Mouse (Mus musculus): ENCODE measurements around the gene Olfr1061. TPM values are rescaled to one million over a fixed set of nuclear protein-coding genes. Genes with fewer than 3 reads are reported as not detected.
"Not testable (repeated sequence)": the region's sequence is repeated elsewhere in the genome, so short reads cannot be mapped to it uniquely, and the experiment has no call there.

Gene Olfr1061
- polyA plus RNA-seq (2015; fragmentation: Nextera tagmentation; extraction: Ambion mirVana) = not detected in 2 replicates

GRCm38 (mm10) chr2:86413950-86414349 is at the start of gene Olfr1061:
Gene Olfr1061, minus strand, starts transcription at chr2:86414050.
- 51% methylated on average over 1 of the region's 1 CpGs for WGBS
- ATAC-seq (ENCODE audit: extremely low read depth, insufficient number of reproducible peaks, low FRiP score, low TSS enrichment) = no peak
- H3K4me3 ChIP-seq = no peak within 1 kb of the TSS

GRCm38 (mm10) chr2:86460434-86460833 is 46.6 kb upstream of the Olfr1061 start:
- Histone ChIP-seq H3K36me3 (no peaks in the 10 kb centered on the region), H3K27me3 (replicated peaks) (no peaks in the 10 kb centered on the region), H3K4me3 (no peak overlapping the region), H3K9me3 (no peaks in the 10 kb centered on the region), H3K4me2 (no peak overlapping the region), H3K4me1 (no peaks in the 10 kb centered on the region), H3K27ac (replicated peaks) (no peak overlapping the region), H3K9ac (no peak overlapping the region)
- WGBS = 67% methylated on average over 1 of the region's 1 CpGs
- ATAC-seq (ENCODE audit: extremely low read depth, insufficient number of reproducible peaks, low FRiP score, low TSS enrichment) = no peak

More at GRCm38 (mm10) chr2:86413950-86414349, at the start of gene Olfr1061:
- Histone ChIP-seq H3K36me3 (no peaks in the 10 kb centered on the region), H3K9me3 (no peaks in the 10 kb centered on the region), H3K9ac (no peak within 1 kb of the TSS), H3K4me1 (no peaks in the 10 kb centered on the region), H3K27me3 (replicated peaks) (no peaks in the 10 kb centered on the region), H3K4me2 (no peak within 1 kb of the TSS), H3K27ac (replicated peaks) (no peak within 1 kb of the TSS)

- H3K9me3 ChIP-seq = no peaks in the 10 kb centered on the region
- H3K27me3 ChIP-seq (replicated peaks) = no peaks in the 10 kb centered on the region
- H3K4me3 ChIP-seq = no peak within 1 kb of the TSS
- 73% methylated on average over 1 of the region's 1 CpGs for WGBS
- ATAC-seq (ENCODE audit: extremely low read depth, insufficient number of reproducible peaks, low FRiP score, low TSS enrichment) = no peak
- no peaks in the 10 kb centered on the region for H3K36me3 ChIP-seq
- H3K4me1 ChIP-seq = no peaks in the 10 kb centered on the region
- no peak within 1 kb of the TSS for H3K27ac ChIP-seq (replicated peaks)
- H3K9ac ChIP-seq = no peak within 1 kb of the TSS
- H3K4me2 ChIP-seq = no peak within 1 kb of the TSS
Measured at GRCm38 (mm10) chr2:86456169-86456568, 42.3 kb upstream of the Olfr1061 start, which contains the start of gene Olfr1066. Gene Olfr1066, minus strand, starts transcription at chr2:86456269.

GRCm38 (mm10) chr2:86450491-86450890 is 36.6 kb upstream of the Olfr1061 start, which contains the start of gene Olfr1065:
Gene Olfr1065, minus strand, starts transcription at chr2:86450591.
- H3K4me2 ChIP-seq; H3K9ac ChIP-seq; H3K27me3 ChIP-seq (replicated peaks); H3K27ac ChIP-seq (replicated peaks); H3K9me3 ChIP-seq; H3K4me1 ChIP-seq; H3K36me3 ChIP-seq; H3K4me3 ChIP-seq; ATAC-seq (ENCODE audit: extremely low read depth, insufficient number of reproducible peaks, low FRiP score, low TSS enrichment): not testable (repeated sequence)
- WGBS = 55% methylated on average over 1 of the region's 1 CpGs

- not testable (repeated sequence) for H3K27me3 ChIP-seq (replicated peaks); H3K9me3 ChIP-seq; ATAC-seq (ENCODE audit: extremely low read depth, insufficient number of reproducible peaks, low FRiP score, low TSS enrichment); H3K4me1 ChIP-seq; H3K36me3 ChIP-seq; H3K4me3 ChIP-seq; H3K9ac ChIP-seq; H3K4me2 ChIP-seq; H3K27ac ChIP-seq (replicated peaks)
- WGBS = 69% methylated on average over 1 of the region's 1 CpGs
Measured at GRCm38 (mm10) chr2:86442101-86442500, 28.3 kb upstream of the Olfr1061 start.

GRCm38 (mm10) chr2:86428511-86428910 is 14.7 kb upstream of the Olfr1061 start:
- H3K4me3 ChIP-seq; H3K4me1 ChIP-seq; H3K27me3 ChIP-seq (replicated peaks); H3K36me3 ChIP-seq; H3K27ac ChIP-seq (replicated peaks); H3K9ac ChIP-seq; ATAC-seq (ENCODE audit: extremely low read depth, insufficient number of reproducible peaks, low FRiP score, low TSS enrichment); H3K9me3 ChIP-seq; H3K4me2 ChIP-seq: not testable (repeated sequence)
- WGBS = 81% methylated on average over 8 of the region's 8 CpGs

GRCm38 (mm10) chr2:86426649-86427048 is 12.8 kb upstream of the Olfr1061 start, which contains the start of gene Olfr1062:
Gene Olfr1062, minus strand, starts transcription at chr2:86426749.
- H3K9me3 ChIP-seq; ATAC-seq (ENCODE audit: extremely low read depth, insufficient number of reproducible peaks, low FRiP score, low TSS enrichment); H3K27me3 ChIP-seq (replicated peaks); H3K4me3 ChIP-seq; H3K27ac ChIP-seq (replicated peaks); H3K4me1 ChIP-seq; H3K9ac ChIP-seq; H3K4me2 ChIP-seq; H3K36me3 ChIP-seq: not testable (repeated sequence)

- no peak for ATAC-seq (ENCODE audit: extremely low read depth, insufficient number of reproducible peaks, low FRiP score, low TSS enrichment)
- Histone ChIP-seq H3K4me3 (no peak overlapping the region), H3K4me2 (no peak overlapping the region), H3K36me3 (no peaks in the 10 kb centered on the region), H3K27ac (replicated peaks) (no peak overlapping the region), H3K9me3 (no peaks in the 10 kb centered on the region), H3K4me1 (no peaks in the 10 kb centered on the region), H3K27me3 (replicated peaks) (no peaks in the 10 kb centered on the region), H3K9ac (no peak overlapping the region)
- WGBS = 82% methylated on average over 2 of the region's 2 CpGs
Measured at GRCm38 (mm10) chr2:86395114-86395513, 18.7 kb downstream of the Olfr1061 start.

GRCm38 (mm10) chr2:86388461-86388860 is 25.4 kb downstream of the Olfr1061 start, which contains the start of gene Olfr1058:
Gene Olfr1058, minus strand, starts transcription at chr2:86388561.
- not testable (repeated sequence) for H3K4me1 ChIP-seq; H3K9me3 ChIP-seq; ATAC-seq (ENCODE audit: extremely low read depth, insufficient number of reproducible peaks, low FRiP score, low TSS enrichment); H3K4me2 ChIP-seq; H3K27ac ChIP-seq (replicated peaks); H3K27me3 ChIP-seq (replicated peaks); H3K36me3 ChIP-seq; H3K9ac ChIP-seq; H3K4me3 ChIP-seq

GRCm38 (mm10) chr2:86378293-86378692 is 35.6 kb downstream of the Olfr1061 start, which contains the start of gene Olfr1057:
Gene Olfr1057, minus strand, starts transcription at chr2:86378393.
- Histone ChIP-seq H3K4me3 (no peak within 1 kb of the TSS), H3K9me3 (no peaks in the 10 kb centered on the region), H3K9ac (no peak within 1 kb of the TSS), H3K4me1 (no peaks in the 10 kb centered on the region), H3K4me2 (no peak within 1 kb of the TSS), H3K27ac (replicated peaks) (no peak within 1 kb of the TSS), H3K36me3 (no peaks in the 10 kb centered on the region), H3K27me3 (replicated peaks) (no peaks in the 10 kb centered on the region)
- no peak for ATAC-seq (ENCODE audit: extremely low read depth, insufficient number of reproducible peaks, low FRiP score, low TSS enrichment)

GRCm38 (mm10) chr2:86366342-86366741 is 47.5 kb downstream of the Olfr1061 start:
- not testable (repeated sequence) for H3K4me1 ChIP-seq; ATAC-seq (ENCODE audit: extremely low read depth, insufficient number of reproducible peaks, low FRiP score, low TSS enrichment)
- 86% methylated on average over 1 of the region's 6 CpGs for WGBS

More at GRCm38 (mm10) chr2:86366342-86366741, 47.5 kb downstream of the Olfr1061 start:
- not testable (repeated sequence) for H3K4me3 ChIP-seq; H3K9me3 ChIP-seq; H3K9ac ChIP-seq; H3K27ac ChIP-seq (replicated peaks); H3K36me3 ChIP-seq; H3K27me3 ChIP-seq (replicated peaks); H3K4me2 ChIP-seq

All from heart, embryonic 13.5 days (tissue).